Mouse (Mus musculus) liver, embryonic 16.5 days (tissue): ENCODE measurements around the gene Myo10. TPM values are rescaled to one million over a fixed set of nuclear protein-coding genes. Genes with fewer than 3 reads are reported as not detected.

Experiments
- ATAC-seq: fragments of 200-750 bp; cut with Nextera tagmentation; 2 replicates; pipeline ENCODE4 v1.8.0; 2017; ENCODE audit warnings: low read depth, mild to moderate bottlenecking, moderate number of reproducible peaks, moderate library complexity
- H3K27ac ChIP-seq: fragments of 300-500 bp; sonication (generic); 2 replicates; pipeline ENCODE4 v1.5.1; 2014; ENCODE audit warnings: mild to moderate bottlenecking, low read length
- H3K27me3 ChIP-seq: fragments of 300-500 bp; sonication (generic); 2 replicates; pipeline ENCODE4 v1.6.1; 2014; ENCODE audit warnings: low read depth, low read length, mixed read lengths; ENCODE audit not compliant: control insufficient read depth, insufficient read depth
- H3K36me3 ChIP-seq: fragments of 300-500 bp; sonication (generic); 2 replicates; pipeline ENCODE4 v1.6.1; 2014; ENCODE audit warnings: mild to moderate bottlenecking; ENCODE audit not compliant: control insufficient read depth, insufficient read depth
- H3K4me1 ChIP-seq: fragments of 300-500 bp; sonication (generic); 2 replicates; pipeline ENCODE4 v1.6.1; 2014; ENCODE audit warnings: low read depth, low read length, mixed read lengths; ENCODE audit not compliant: control insufficient read depth
- H3K4me2 ChIP-seq: fragments of 300-500 bp; sonication (generic); 2 replicates; pipeline ENCODE4 v1.6.1; 2014; ENCODE audit warnings: low read depth, low read length, mixed read lengths
- H3K4me3 ChIP-seq: fragments of 300-500 bp; sonication (generic); 2 replicates; pipeline ENCODE4 v1.5.1; 2014; ENCODE audit warnings: low read depth, mild to moderate bottlenecking, low read length
- H3K9ac ChIP-seq: fragments of 300-500 bp; sonication (generic); 2 replicates; pipeline ENCODE4 v1.6.1; 2014; ENCODE audit warnings: low read depth, low read length
- H3K9me3 ChIP-seq: fragments of 300-500 bp; sonication (generic); replicated peaks from 2 replicates; pipeline ENCODE4 v1.6.1; 2016; ENCODE audit warnings: low read length; ENCODE audit not compliant: control insufficient read depth
- WGBS: fragments of 180-500 bp; shearing (Covaris S2); extraction: QIAGEN DNeasy Blood & Tissue Kit; methylation state at CpG from one replicate; pipeline ENCODE4 v1.1.7; 2014; ENCODE audit not compliant: insufficient replicate concordance; 5-methylcytosine and 5-hydroxymethylcytosine counted together
- polyA plus RNA-seq: library from polyadenylated mRNA; unstranded; fragments of >200 nt; fragmentation: Nextera tagmentation; extraction: Ambion mirVana; gene quantifications from 2 replicates; pipeline ENCODE4 v1.2.1, GENCODE M21; 2015

The Myo10 gene
- polyA plus RNA-seq, 1 experiment from 2014 or later, result 4.5 TPM

DNA sequence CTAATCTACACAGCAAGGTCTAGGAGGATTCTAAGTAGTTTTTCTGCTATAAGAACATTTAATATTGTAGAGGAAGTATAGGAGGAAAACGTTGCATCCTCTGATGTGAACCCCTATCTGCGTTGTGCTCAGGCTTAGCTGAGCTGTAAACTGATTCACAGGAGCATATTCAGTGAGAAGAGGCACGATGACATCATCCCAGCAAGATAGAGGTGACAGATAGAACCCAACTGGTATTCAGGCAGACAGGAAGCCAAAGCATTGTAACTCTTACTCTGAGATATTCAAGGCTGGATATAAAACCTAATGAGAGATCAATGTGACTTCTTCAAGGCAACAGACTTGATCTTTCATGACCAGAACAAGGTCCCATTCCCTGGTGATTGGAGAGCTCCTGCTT lies 200.3 kb downstream of the Myo10 start:
- WGBS, result 26% methylated on average over 3 of the region's 3 CpGs
- Histone ChIP-seq H3K27ac (no peak overlapping the region), H3K4me3 (no peak overlapping the region), H3K36me3 (no peaks in the 10 kb centered on the region), H3K9me3 (no peaks in the 10 kb centered on the region), H3K9ac (no peak overlapping the region), H3K4me1 (no peaks in the 10 kb centered on the region), H3K4me2 (no peak overlapping the region), H3K27me3 (no peaks in the 10 kb centered on the region)
- ATAC-seq, result no peak

DNA sequence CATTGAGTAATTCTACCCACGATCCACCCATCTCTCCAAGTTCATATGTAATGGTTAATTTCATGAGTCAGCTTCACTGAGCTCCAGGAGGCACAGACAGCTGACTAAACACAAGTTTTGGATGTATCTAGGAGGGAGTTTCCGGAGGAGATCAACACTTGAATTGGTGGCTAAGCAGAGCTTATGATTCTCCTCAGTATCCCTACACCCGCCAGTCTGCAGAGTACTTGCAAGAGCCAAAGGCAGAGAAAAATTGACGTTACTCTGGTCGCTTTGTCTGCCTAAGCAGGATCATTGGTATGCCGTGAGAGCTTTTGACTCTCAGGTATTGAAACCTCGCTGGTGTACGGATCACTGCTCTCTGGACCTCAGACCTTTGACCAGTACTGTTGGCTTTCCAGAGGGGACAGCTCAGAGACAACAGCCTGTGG lies 204.2 kb downstream of the Myo10 start:
- no peak overlapping the region for H3K9ac ChIP-seq
- H3K27me3 ChIP-seq, result no peaks in the 10 kb centered on the region
- H3K4me2 ChIP-seq, result no peak overlapping the region
- no peaks in the 10 kb centered on the region for H3K4me1 ChIP-seq
- 53% methylated on average over 8 of the region's 8 CpGs for WGBS
- no peak overlapping the region for H3K4me3 ChIP-seq
- peak; percentile 73 for ATAC-seq
- H3K27ac ChIP-seq, result no peak overlapping the region
- H3K9me3 ChIP-seq, result no peaks in the 10 kb centered on the region
- no peaks in the 10 kb centered on the region for H3K36me3 ChIP-seq

DNA sequence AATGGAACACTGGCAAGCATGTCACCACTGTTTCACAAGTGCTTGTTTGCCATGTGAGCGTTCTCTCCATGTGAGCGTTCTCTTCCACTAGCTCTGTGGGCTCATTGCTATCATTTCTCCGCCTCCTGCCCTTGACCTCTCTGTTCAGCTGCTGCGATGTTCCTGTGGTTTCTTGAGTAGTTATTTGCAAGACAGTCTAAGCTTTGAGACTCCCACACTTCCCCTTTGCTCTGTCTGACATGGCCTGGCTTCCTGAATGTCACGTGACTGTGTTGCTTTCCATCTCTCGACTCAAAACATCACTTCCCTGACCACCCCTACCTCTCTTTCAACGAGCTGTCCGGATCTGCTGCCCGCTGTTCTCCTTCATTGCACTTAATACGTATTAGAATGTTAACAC lies 206.1 kb downstream of the Myo10 start:
- WGBS, result 13% methylated on average over 10 of the region's 10 CpGs
- Histone ChIP-seq H3K9ac (no peak overlapping the region), H3K27me3 (no peaks in the 10 kb centered on the region), H3K4me2 (no peak overlapping the region), H3K4me3 (no peak overlapping the region), H3K9me3 (no peaks in the 10 kb centered on the region), H3K4me1 (no peaks in the 10 kb centered on the region), H3K27ac (no peak overlapping the region), H3K36me3 (no peaks in the 10 kb centered on the region)
- peak; percentile 56 for ATAC-seq

DNA sequence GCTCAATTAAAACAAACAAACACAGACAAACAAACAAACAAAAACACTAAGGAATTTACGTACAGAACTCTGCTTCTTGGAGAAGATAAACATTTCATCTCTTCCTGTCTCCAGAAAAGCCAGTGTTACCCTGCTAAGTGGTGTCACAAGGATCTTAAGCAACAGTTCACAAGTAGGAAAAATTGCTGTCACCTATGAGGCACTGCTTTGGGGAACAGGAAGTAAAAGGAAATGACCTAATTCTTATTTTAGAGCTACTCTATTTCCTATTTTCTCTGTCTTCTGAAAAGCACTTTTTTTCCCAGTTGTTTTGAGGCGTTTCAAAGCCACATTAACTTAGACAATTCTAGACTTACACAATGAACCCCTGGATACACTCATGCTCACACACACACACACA lies 208.1 kb downstream of the Myo10 start:
- no peak overlapping the region for H3K9ac ChIP-seq
- H3K27me3 ChIP-seq, result no peaks in the 10 kb centered on the region
- H3K4me3 ChIP-seq, result no peak overlapping the region
- 20% methylated on average over 2 of the region's 2 CpGs for WGBS
- H3K9me3 ChIP-seq, result no peaks in the 10 kb centered on the region
- H3K4me2 ChIP-seq, result no peak overlapping the region
- no peak overlapping the region for H3K27ac ChIP-seq
- no peaks in the 10 kb centered on the region for H3K36me3 ChIP-seq
- no peak for ATAC-seq
- no peaks in the 10 kb centered on the region for H3K4me1 ChIP-seq

DNA sequence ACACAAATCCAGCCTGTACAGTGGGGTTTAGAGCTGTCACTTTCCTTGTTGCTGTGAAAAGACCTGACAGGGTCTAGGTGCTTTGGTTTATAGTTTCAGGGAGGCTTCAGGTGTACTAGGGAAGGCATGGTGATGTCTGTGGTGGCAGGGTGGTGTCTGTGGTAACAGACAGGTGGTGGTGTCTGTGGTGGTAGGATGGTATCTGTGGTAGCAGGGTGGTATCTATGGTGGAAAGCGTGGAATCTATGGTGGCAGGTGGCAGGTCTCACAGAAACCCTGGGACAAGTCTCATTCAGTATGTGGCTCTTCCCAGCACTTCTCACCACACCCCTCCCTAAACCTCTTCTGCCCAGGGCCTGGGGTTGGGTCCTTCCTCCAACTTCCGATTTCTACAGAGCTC lies 212.0 kb downstream of the Myo10 start:
- H3K27me3 ChIP-seq, result no peaks in the 10 kb centered on the region
- H3K4me2 ChIP-seq, result no peak overlapping the region
- H3K27ac ChIP-seq, result no peak overlapping the region
- 78% methylated on average over 2 of the region's 2 CpGs for WGBS
- no peak overlapping the region for H3K4me3 ChIP-seq
- H3K9me3 ChIP-seq, result no peaks in the 10 kb centered on the region
- no peaks in the 10 kb centered on the region for H3K4me1 ChIP-seq
- H3K9ac ChIP-seq, result no peak overlapping the region
- H3K36me3 ChIP-seq, result no peaks in the 10 kb centered on the region
- ATAC-seq, result no peak

DNA sequence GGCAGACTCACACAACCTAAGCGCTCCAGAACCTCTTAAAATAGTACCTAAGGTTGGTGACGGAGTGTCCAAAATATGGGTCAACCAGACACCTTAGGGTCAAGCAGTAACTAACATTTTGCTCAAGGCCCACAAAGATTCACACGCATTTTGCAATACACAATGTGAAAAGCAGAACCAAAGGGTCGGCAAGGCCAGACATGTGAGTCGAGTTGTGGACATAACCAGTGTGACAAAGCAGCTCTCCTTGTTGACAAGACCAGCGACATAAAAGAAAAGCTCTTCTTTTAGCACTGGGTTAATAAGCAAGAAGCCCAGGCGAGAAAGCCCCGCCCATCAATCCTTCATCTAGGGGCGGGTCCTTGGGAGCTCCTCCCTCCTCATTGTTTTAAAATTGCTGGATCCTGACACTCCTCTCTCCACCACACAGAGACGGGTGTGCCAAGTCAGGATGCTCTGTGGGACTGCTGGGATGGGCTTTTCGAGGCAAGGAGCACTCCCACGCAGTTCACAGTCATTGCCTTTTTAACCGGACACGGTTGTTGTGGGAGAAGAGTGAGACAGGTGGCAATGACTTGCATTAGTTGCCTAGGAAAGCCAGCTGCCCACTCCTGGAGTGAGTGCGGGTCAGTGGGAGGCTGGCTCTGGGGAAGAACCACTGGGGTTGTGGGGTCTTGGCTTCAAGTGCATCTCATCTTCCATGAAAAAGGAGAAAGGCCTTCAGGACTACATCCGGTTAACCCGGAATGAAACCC lies 212.8 kb downstream of the Myo10 start:
- Histone ChIP-seq H3K9me3 (no peaks in the 10 kb centered on the region), H3K27ac (no peak overlapping the region), H3K4me3 (no peak overlapping the region), H3K27me3 (no peaks in the 10 kb centered on the region), H3K4me2 (no peak overlapping the region), H3K9ac (no peak overlapping the region), H3K4me1 (no peaks in the 10 kb centered on the region), H3K36me3 (no peaks in the 10 kb centered on the region)
- ATAC-seq, result no peak
- 70% methylated on average over 17 of the region's 17 CpGs for WGBS

DNA sequence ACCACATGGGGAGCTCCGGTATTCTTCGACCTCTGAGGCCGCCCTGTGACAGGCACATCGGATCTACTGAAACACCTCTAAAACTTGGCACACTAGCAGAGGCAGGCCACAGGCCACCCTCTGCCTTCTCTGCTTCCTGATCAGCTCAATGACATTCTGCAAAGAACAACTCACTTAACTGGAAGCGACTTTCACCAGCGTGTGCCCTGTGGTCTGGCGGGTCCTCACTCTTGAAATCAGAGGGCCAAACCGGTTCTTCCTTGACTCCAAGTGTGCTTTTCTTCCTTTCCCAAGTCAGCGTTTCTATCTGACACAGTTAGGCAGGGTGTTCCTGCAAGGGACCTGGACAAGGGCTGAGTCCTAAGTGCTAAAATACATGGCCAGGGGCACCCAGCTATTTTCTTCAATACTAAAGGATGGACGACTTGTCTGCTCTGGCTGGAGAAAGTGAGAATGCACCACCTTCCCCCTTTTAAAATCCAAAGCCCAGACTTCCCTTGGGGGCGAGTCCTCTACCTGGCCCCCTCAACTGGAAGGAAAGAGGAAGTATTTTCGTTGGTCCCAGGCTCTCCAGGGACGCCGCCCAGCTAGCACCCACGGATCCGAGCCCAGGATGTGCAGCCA lies 220.2 kb downstream of the Myo10 start:
- no peaks in the 10 kb centered on the region for H3K9me3 ChIP-seq
- WGBS, result 16% methylated on average over 16 of the region's 16 CpGs
- no peak overlapping the region for H3K9ac ChIP-seq
- H3K36me3 ChIP-seq, result no peaks in the 10 kb centered on the region
- H3K4me1 ChIP-seq, result peaks cover 3% of the 10 kb centered on the region
- H3K27ac ChIP-seq, result no peak overlapping the region
- ATAC-seq, result no peak
- H3K27me3 ChIP-seq, result peaks cover 28% of the 10 kb centered on the region
- peak overlapping the region; percentile 74 for H3K4me2 ChIP-seq
- H3K4me3 ChIP-seq, result peak overlapping the region; percentile 60

DNA sequence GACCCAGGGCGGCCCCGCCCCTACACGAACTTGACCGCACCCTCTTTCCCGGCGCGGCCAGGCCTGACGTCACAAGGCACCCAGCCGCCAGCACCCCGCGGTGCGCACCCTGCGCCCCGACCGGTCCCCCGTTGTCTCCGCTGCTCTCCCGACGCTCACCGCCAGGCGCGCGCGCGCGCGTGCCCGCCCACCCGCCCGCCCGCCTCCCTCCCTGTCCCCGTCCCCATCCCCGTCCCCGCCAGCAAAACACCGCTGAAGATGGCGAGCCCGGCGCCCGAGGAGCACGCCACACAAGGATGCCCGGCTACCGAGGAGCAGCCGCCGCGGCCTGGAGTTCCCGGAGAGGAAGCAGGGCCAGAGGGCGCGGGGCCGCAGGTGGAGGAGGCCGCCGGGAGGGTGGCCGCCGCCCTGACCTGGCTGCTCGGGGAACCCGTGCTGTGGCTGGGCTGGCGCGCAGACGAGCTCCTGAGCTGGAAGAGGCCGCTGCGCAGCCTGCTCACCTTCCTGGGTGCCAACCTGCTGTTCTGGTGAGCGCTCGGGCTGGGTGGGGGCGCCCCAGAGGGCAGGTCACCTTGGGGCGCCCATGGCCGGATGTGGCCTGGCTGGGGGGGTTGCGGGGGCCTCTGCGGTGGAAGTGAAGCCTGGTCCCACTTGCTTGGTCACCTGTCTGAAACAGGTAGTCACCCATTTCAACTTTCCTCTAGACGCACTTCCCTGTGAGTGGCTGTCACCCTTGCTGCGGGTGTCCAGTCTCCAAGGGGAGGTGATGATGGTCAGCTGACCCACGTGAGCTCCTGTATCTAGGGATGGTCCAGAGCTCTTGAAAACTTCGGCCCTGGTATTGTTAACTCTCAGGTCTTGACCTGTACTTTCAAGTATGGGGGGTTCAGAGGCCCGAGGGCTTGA lies 221.0 kb downstream of the Myo10 start, which contains the start of gene Retreg1:
TSS of gene Retreg1 (plus strand) at position 95 of the 906 bp plus-strand sequence.
- Histone ChIP-seq H3K9ac (peak within 1 kb of the TSS; percentile 50), H3K36me3 (no peaks in the 10 kb centered on the region), H3K27ac (no peak within 1 kb of the TSS), H3K27me3 (peaks cover 28% of the 10 kb centered on the region), H3K4me2 (peak within 1 kb of the TSS; percentile 74), H3K4me1 (peaks cover 3% of the 10 kb centered on the region), H3K9me3 (no peaks in the 10 kb centered on the region), H3K4me3 (peak within 1 kb of the TSS; percentile 60)
- ATAC-seq, result peak; percentile 86
- WGBS, result under 1% methylated on average over 64 of the region's 72 CpGs
